Mouse (Mus musculus) right cerebral cortex, postnatal 10 days (tissue): ENCODE data around the gene Rbfox3.

Experiments
- DNase-seq, 2 experiments: peaks; one replicate each; pipeline ENCODE4 v3.0.0; 2021; ENCODE audit warnings: low spot score in 2 of 2

Gene Rbfox3

GRCm38 (mm10) chr11:118881786-118882495 lies 29.5 kb downstream of the Rbfox3 start:
- no peak for DNase-seq

GRCm38 (mm10) chr11:118879466-118880150 lies 31.8 kb downstream of the Rbfox3 start:
- DNase-seq, result no peak

- no peak for DNase-seq
Observed at GRCm38 (mm10) chr11:118878605-118879245, 32.7 kb downstream of the Rbfox3 start.

- DNase-seq, result peak in 1 of 2 experiments; percentile 67
Observed at GRCm38 (mm10) chr11:118875243-118875897, 36.0 kb downstream of the Rbfox3 start.

- DNase-seq, result no peak
Observed at GRCm38 (mm10) chr11:118874487-118875095, 36.8 kb downstream of the Rbfox3 start.

- no peak for DNase-seq
Observed at GRCm38 (mm10) chr11:118874022-118874421, 37.4 kb downstream of the Rbfox3 start.

GRCm38 (mm10) chr11:118871527-118871926 lies 39.9 kb downstream of the Rbfox3 start:
- no peak for DNase-seq

- DNase-seq, result no peak
Observed at GRCm38 (mm10) chr11:118863360-118863759, 48.0 kb downstream of the Rbfox3 start.

GRCm38 (mm10) chr11:118861801-118862431 lies 49.5 kb downstream of the Rbfox3 start:
- DNase-seq, result peak; percentile 60 to 65

GRCm38 (mm10) chr11:118861246-118861645 lies 50.2 kb downstream of the Rbfox3 start:
- DNase-seq, result no peak

- DNase-seq, result no peak
Observed at GRCm38 (mm10) chr11:118860812-118861211, 50.6 kb downstream of the Rbfox3 start.

GRCm38 (mm10) chr11:118859839-118860238 lies 51.6 kb downstream of the Rbfox3 start:
- DNase-seq, result no peak

- no peak for DNase-seq
Observed at GRCm38 (mm10) chr11:118858305-118858704, 53.1 kb downstream of the Rbfox3 start.

- no peak for DNase-seq
Observed at GRCm38 (mm10) chr11:118851391-118851790, 60.0 kb downstream of the Rbfox3 start.

- peak in 1 of 2 experiments; percentile 71 for DNase-seq
Observed at GRCm38 (mm10) chr11:118847986-118848385, 63.4 kb downstream of the Rbfox3 start.

GRCm38 (mm10) chr11:118840992-118841391 lies 70.4 kb downstream of the Rbfox3 start:
- DNase-seq, result no peak

- no peak for DNase-seq
Observed at GRCm38 (mm10) chr11:118838167-118838566, 73.2 kb downstream of the Rbfox3 start.

GRCm38 (mm10) chr11:118836889-118837288 lies 74.5 kb downstream of the Rbfox3 start:
- DNase-seq, result no peak

- no peak for DNase-seq
Observed at GRCm38 (mm10) chr11:118832793-118833481, 78.5 kb downstream of the Rbfox3 start.

GRCm38 (mm10) chr11:118831730-118832129 lies 79.7 kb downstream of the Rbfox3 start:
- DNase-seq, result no peak
